Mouse (Mus musculus) megakaryocyte-erythroid progenitor cell, adult 5-6 weeks (primary cell): ENCODE measurements around the gene Cpt1a. TPM values are rescaled to one million over a fixed set of nuclear protein-coding genes. Genes with fewer than 3 reads are reported as not detected.

Source experiments
- ATAC-seq: replicated peaks from 2 replicates; pipeline ENCODE4 v1.8.0; 2016; ENCODE audit warnings: mild to moderate bottlenecking, inconsistent platforms; ENCODE audit not compliant: severe bottlenecking, poor library complexity, low FRiP score, low TSS enrichment
- total RNA-seq, 2 experiments: library from RNA; stranded (forward) in 1 of 2; stranded (reverse) in 1 of 2; fragments of 200-1000, 215-1000 nt in 1 of 2; fragments of >200 nt in 1 of 2; fragmentation: Nextera tagmentation in 1 of 2; gene quantifications; 2 replicates each; pipeline ENCODE4 v1.2.3; 2014 to 2017

The Cpt1a gene
- total RNA-seq (2014; fragmentation: Nextera tagmentation) (33.3 and 51.4 TPM in 2 replicates), total RNA-seq (2017) (34.2 and 35.2 TPM in 2 replicates)

GRCm38 (mm10) chr19:3322261-3322969 lies at the start of gene Cpt1a:
Gene Cpt1a, plus strand, starts transcription at chr19:3322334.
- peak; percentile 39 for ATAC-seq

- no peak for ATAC-seq
These were observed 48.8 kb upstream of the Cpt1a start for GRCm38 (mm10) chr19:3273331-3273730.

GRCm38 (mm10) chr19:3275744-3276365 lies 46.3 kb upstream of the Cpt1a start:
- ATAC-seq = no peak

GRCm38 (mm10) chr19:3281886-3282285 lies 40.2 kb upstream of the Cpt1a start:
- ATAC-seq = no peak

- ATAC-seq = peak; percentile 86
These were observed 39.3 kb upstream of the Cpt1a start, which contains the start of the genes Mrpl21 and Ighmbp2 for GRCm38 (mm10) chr19:3282572-3283467. Gene Mrpl21, plus strand, starts transcription at chr19:3282901. Gene Ighmbp2, minus strand, starts transcription at chr19:3283017.

- ATAC-seq = no peak
These were observed 33.1 kb upstream of the Cpt1a start for GRCm38 (mm10) chr19:3289006-3289405.

- ATAC-seq = peak; percentile 93
These were observed 30.1 kb upstream of the Cpt1a start for GRCm38 (mm10) chr19:3292028-3292427.

GRCm38 (mm10) chr19:3292993-3293392 lies 29.1 kb upstream of the Cpt1a start:
- ATAC-seq = no peak

- ATAC-seq = no peak
These were observed 26.9 kb upstream of the Cpt1a start for GRCm38 (mm10) chr19:3295245-3295644.

- ATAC-seq = peak; percentile 19
These were observed 25.1 kb upstream of the Cpt1a start for GRCm38 (mm10) chr19:3297034-3297433.

GRCm38 (mm10) chr19:3297775-3298174 lies 24.4 kb upstream of the Cpt1a start:
- ATAC-seq = no peak

- no peak for ATAC-seq
These were observed 18.1 kb upstream of the Cpt1a start for GRCm38 (mm10) chr19:3304017-3304416.

GRCm38 (mm10) chr19:3307175-3307949 lies 14.8 kb upstream of the Cpt1a start:
- ATAC-seq = no peak

- no peak for ATAC-seq
These were observed 2.8 kb upstream of the Cpt1a start for GRCm38 (mm10) chr19:3319341-3319740.

GRCm38 (mm10) chr19:3320086-3320485 lies 2.0 kb upstream of the Cpt1a start:
- ATAC-seq = no peak

- ATAC-seq = no peak
These were observed 1.3 kb upstream of the Cpt1a start for GRCm38 (mm10) chr19:3320801-3321200.

- no peak for ATAC-seq
These were observed 517 bp upstream of the Cpt1a start for GRCm38 (mm10) chr19:3321617-3322016.

GRCm38 (mm10) chr19:3323201-3323621 lies 1.1 kb downstream of the Cpt1a start:
- ATAC-seq = peak; percentile 57

- ATAC-seq = no peak
These were observed 1.7 kb downstream of the Cpt1a start for GRCm38 (mm10) chr19:3323753-3324270.
